Mouse (Mus musculus) skeletal muscle tissue, adult 2 months (tissue): Measurements from ENCODE around the gene H2-DMb1.

ENCODE experiments used
- DNase-seq: peaks from one replicate; pipeline ENCODE4 v3.0.0-alpha.2; 2012; ENCODE audit warnings: low read depth, low spot score

Gene H2-DMb1

DNA sequence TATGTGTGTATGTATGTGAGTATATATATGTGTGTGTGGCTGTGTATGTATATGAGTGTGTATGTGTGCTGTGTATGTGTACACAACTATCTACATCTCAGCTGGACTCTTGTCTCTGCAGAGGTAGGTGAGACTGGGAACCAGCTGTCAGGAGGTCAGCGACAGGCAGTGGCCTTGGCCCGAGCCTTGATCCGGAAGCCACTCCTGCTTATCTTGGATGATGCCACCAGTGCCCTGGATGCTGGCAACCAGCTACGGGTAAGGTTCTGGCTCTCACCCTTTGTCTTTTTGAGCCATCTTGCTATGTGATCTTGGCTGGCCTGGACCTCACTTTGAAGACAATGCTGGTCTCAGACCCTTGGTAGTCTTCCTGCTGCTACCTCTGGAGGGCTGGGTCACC lies 41.9 kb downstream of the H2-DMb1 start:
- DNase-seq: no peak

- DNase-seq: no peak
Measured at GRCm38 (mm10) chr17:34196491-34196890, 43.6 kb downstream of the H2-DMb1 start.

- peak; percentile 83 for DNase-seq
Measured at GRCm38 (mm10) chr17:34196941-34197894, 44.3 kb downstream of the H2-DMb1 start, which contains the start of gene Psmb8. Gene Psmb8, plus strand, starts transcription at chr17:34197721.

DNA sequence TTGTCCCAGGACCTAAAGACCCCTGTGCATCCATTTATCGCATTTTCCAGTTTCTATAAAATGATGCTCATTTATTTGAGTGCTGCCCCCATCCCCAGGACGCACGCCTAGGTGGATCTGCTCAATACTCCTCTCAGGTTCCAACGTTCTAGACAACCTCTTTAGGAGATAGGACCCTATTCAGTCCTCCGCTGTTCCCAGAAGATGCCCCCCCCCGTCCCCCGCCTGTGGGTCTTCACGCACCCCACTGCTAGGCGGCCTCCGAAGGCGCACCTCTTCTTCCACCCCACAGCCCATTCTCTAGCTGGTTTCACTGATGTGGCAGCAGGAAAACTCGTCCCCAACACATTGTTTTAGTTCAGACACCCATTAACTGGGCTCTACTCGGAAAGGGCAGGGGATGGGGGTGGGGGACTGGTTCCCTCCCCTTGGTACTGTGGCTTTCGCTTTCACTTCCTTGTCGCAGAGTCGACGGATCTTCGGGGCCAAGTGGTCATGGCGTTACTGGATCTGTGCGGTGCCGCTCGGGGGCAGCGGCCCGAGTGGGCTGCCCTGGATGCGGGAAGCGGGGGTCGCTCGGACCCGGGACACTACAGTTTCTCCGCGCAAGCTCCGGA lies 45.1 kb downstream of the H2-DMb1 start:
- no peak for DNase-seq

DNA sequence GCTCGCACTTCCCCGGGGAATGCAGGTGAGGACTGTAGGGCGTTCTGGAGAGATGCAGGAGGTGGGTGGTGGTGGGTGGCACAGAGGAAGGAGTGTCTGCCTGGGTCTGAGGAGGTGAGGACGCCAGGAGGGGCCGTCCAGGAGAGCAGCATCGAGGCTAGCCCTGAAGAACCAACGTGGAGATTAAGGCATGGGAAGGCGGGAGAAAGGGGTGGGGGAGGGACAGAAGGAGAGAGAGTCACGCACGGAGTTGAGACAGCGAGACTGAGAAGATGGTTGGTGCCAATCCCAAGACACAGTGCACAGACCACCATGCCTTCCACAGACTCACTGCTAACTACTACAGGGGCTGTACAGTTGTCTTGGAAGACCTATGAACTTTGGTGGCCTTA lies 45.6 kb downstream of the H2-DMb1 start:
- no peak for DNase-seq

DNA sequence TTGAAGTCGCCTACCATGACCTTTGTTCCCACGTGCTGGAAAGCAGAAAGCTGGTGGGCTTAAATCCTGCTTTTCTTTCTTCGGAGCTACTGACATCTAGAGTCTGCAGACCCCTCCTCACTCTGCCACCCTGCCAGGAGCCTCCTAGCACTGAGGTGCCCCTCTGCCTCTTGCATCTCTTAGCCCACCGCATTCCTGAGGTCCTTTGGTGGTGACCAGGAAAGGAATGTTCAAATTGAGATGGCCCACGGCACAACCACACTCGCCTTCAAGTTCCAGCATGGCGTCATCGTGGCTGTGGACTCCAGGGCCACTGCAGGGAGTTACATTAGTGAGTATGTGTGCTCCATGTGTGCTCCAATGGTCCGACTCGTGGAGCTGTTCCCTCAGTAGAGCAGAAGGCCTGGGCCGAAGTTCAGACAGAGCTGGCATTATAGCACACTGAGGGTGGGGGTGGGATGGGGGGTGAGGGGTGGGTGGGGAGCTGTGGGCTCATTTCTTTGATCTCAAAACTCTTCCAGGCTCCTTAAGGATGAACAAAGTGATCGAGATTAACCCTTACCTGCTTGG lies 46.3 kb downstream of the H2-DMb1 start:
- DNase-seq: no peak

DNA sequence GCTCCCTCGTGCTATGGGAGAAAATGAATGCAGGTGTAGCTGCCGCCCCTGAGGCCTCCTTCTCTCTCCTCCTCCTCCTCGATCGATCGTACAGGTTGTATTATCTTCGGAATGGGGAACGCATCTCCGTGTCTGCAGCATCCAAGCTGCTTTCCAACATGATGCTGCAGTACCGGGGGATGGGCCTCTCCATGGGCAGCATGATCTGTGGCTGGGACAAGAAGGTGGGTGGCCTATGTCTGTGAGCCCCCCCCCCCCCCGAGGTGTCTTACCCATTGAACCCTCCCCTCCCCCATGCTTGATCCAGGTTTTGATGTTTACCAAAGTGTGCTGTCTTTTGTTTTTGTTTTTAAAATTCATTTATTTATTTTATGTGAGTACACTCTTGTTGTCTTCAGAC lies 47.2 kb downstream of the H2-DMb1 start:
- DNase-seq: no peak

DNA sequence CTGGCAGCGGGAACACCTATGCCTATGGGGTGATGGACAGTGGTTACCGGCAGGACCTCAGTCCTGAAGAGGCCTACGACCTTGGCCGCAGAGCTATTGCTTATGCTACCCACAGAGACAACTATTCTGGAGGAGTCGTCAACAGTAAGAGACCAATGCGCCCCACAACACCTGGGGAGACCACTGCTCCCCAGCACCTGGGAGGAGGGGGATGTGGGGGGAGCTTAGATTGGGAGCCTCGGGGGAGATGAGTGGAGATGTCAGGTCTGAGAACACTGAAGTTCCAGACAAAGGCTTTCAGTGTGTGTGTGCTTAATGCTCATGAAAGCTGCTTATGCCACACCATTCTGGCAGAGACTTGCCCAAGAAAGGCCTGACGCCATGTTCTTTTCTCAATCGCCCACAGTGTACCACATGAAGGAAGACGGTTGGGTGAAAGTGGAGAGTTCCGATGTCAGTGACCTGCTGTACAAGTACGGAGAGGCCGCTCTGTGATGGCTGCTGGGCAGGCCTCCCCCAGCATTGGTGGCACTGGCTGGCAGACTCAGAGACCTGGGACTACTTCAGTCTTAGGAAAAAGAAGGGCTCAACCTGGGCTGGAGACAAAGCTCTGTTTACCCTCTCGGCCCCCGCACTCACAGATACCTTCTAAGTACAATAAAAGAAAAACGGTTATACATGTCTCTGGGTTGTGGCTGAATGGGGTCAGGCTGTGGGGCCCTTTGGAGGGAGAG lies 48.1 kb downstream of the H2-DMb1 start:
- no peak for DNase-seq

- DNase-seq: no peak
Measured at GRCm38 (mm10) chr17:34201506-34202055, 48.7 kb downstream of the H2-DMb1 start.

- DNase-seq: no peak
Measured at GRCm38 (mm10) chr17:34202760-34203442, 50.0 kb downstream of the H2-DMb1 start.

DNA sequence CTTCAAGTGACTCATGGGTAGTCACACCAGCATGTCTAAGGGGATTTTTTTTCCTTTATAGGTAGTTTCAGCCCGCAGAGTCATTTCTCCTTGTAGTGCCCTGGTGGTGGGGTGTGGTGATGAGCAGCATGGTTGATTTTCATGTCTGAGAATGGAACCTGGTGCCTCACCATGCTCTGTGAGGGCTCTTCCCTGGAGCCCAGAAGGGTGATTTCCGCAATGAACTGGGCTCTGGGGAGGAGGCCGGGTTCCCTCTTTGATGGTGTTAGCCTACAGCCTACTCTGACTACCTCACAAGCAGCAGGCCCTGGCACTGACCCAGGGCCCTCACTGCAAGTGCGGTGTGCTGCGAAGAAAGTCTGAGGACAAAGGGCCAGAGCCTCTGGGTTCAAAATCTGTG lies 50.6 kb downstream of the H2-DMb1 start, which contains the start of gene Tap2:
Gene Tap2, plus strand, starts transcription at position 84 of the 400 bp plus-strand sequence.
- no peak for DNase-seq

GRCm38 (mm10) chr17:34204303-34205010 lies 51.6 kb downstream of the H2-DMb1 start:
- peak; percentile 70 for DNase-seq

DNA sequence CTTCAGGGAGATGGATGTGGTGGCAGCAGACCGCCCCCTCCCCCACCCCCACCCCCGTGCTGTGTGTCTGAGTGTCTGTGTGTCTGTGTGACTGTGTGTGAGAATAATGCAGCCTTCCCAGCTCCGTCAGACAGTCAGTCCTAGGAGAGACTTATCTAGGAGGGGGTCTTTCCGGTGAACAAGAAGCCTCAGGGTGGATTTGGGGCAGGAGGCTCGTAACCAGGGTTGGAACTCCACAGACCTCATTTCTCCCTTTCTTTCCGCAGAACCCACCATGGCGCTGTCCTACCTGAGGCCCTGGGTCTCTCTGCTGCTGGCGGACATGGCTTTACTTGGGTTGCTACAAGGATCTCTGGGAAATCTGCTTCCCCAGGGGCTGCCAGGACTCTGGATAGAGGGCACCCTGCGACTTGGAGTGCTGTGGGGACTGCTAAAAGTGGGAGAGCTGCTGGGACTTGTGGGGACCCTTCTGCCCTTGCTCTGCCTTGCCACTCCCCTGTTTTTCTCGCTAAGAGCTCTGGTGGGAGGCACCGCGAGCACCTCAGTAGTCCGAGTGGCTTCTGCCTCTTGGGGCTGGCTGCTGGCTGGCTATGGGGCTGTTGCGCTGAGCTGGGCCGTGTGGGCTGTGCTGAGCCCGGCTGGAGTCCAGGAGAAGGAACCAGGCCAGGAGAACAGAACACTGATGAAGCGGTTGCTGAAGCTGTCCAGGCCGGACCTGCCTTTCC lies 52.3 kb downstream of the H2-DMb1 start:
- no peak for DNase-seq

- no peak for DNase-seq
Measured at GRCm38 (mm10) chr17:34205746-34206176, 52.9 kb downstream of the H2-DMb1 start.

DNA sequence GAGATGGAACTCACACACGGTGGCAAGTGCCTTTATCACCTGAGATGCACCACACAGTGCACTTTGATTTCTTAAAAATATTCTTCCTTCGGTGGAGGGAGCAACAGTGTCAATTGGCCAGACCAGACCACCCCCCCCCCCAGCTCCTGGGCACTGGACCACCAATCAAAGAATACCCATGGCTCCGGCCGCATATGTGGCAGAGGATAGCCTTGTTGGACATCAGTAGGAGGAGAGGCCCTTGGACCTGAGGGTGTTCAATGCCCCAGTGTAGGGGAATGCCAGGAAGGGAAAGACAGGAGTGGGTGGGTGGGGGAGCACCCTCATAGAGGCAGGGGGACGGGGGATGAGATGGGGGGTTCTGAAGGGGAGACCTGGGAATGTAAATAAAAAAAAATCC lies 53.9 kb downstream of the H2-DMb1 start:
- DNase-seq: no peak

DNA sequence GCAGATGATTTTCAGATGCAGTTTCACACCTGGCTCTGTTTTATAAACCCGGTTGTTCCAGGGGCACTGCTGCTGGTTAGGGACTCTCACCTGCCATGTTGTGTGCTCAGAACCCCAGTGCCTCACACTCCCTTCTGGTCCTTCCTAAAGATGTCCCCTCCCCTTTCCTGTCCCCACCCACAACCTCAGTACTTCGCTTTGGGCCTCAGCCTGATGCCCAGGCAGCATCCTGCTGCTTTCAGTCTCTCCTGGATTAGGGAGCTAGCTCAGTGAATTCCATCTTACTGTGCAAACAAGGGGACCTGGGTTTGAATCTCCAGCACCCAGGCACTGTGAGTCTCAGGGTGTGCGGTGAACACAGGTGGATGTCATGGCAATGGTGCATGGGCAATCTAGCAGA lies 54.6 kb downstream of the H2-DMb1 start:
- no peak for DNase-seq

- DNase-seq: no peak
Measured at GRCm38 (mm10) chr17:34207866-34208265, 55.0 kb downstream of the H2-DMb1 start.

DNA sequence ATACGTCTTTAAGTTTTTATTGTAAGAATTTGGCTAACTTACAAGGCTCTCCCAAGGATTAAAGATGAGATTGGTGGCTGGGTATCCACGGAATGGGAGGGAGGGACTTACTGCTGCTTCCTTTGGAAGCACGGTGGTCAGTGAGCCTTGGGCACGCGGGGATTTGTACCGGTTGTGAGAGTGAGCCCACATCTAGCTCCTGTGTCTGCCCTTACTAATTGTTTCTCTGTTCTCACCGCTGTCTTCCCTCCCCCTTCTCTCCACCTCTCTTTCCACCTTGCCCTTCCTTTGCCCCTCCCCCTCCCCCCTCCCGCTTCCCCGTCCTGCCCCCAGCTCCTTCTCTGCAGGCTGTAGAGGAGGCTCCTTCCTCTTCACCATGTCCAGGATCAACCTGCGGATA lies 55.5 kb downstream of the H2-DMb1 start:
- no peak for DNase-seq

GRCm38 (mm10) chr17:34209680-34210079 lies 56.8 kb downstream of the H2-DMb1 start:
- no peak for DNase-seq
